Mouse (Mus musculus): ENCODE results near the gene 4930518I15Rik. TPM values are rescaled to one million over a fixed set of nuclear protein-coding genes. Genes with fewer than 3 reads are reported as not detected.
A peak's percentile ranks its signal among the peaks of the same experiment; 100 is the strongest.
"Not testable (repeated sequence)": the region's sequence is repeated elsewhere in the genome, so short reads cannot be mapped to it uniquely, and the experiment has no call there.

The 4930518I15Rik gene
- total RNA-seq, 2 experiments from 2014 or later = 3.4 to 4.7 TPM

DNA sequence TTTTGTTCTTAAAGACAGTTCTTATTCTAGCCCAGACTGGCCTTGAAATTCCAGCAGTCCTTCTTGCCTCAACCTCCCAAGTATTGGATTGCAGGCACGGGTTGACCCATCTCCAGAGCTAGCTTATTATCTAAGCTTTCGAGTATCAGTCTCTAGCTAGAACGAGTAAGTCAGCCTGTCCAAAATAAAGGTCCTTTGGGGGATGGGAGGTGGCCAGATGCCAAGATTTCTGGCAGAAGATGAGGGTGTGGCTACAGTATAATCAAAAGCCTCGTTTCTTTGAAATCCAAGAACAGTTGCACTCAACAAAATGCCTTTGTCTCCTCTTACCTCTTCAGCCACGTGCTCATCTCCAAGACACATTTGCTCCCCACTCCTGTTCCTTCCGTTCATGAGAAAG, 12.8 kb upstream of the 4930518I15Rik start:
- DNase-seq (ENCODE audit: low spot score in 2 of 2) = peak in 1 of 2 experiments; percentile 32
- TF ChIP-seq CTCF (conservative IDR thresholded peaks at IDR 0.05) = no peak
- H3K27ac ChIP-seq = peak overlapping the region; percentile 39; the same call in 1 of the 2 replicates
- no peak overlapping the region for H3K4me3 ChIP-seq

DNA sequence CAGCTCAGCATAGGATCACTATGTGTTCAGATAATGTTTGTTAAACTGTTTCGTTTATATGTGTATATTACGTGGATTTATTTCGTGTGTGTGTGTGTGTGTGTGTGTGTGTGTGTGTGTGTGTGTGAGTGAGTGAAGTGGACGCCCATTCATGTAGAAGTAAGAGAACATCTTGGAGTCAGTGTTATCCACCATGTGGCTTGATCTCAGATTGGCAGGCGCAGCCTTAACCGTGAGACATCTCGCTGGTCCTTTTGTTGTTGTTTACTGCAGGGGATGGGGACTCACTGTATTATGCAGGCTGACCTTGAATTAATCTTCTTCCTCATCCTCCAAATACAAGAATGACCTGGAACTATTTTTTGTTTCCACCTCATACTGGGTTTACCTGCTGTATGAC, 11.8 kb upstream of the 4930518I15Rik start:
- Histone ChIP-seq H3K27ac (peak overlapping the region; percentile 36; the same call in 1 of the 2 replicates), H3K4me3 (no peak overlapping the region)
- no peak for DNase-seq (ENCODE audit: low spot score in 2 of 2)
- no peak for TF ChIP-seq CTCF (conservative IDR thresholded peaks at IDR 0.05)

DNA sequence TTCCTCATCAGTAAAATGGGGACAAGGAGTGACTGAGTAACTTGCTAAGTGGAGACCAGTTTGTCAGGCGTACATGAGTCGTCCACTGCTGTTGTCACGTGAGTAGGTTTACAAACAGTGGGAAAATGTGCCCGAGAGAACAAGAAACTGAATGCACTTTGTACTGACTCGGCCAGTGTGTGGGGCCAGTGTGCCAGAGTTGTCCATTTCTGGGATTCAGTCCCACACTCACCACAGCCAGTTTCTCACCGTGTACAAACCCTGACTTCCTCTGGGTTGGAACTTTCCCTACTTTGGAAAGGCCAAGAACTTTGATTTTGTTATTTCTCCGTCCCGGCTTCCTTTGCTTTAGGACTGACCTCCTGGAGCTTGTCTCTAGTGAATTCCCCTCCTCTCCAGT, 11.2 kb upstream of the 4930518I15Rik start:
- Histone ChIP-seq H3K4me3 (no peak overlapping the region), H3K27ac (peak overlapping the region; percentile 32; the same call in 1 of the 2 replicates)
- peak; percentile 26 for TF ChIP-seq CTCF (conservative IDR thresholded peaks at IDR 0.05)
- peak; percentile 19 to 22 for DNase-seq (ENCODE audit: low spot score in 2 of 2)

DNA sequence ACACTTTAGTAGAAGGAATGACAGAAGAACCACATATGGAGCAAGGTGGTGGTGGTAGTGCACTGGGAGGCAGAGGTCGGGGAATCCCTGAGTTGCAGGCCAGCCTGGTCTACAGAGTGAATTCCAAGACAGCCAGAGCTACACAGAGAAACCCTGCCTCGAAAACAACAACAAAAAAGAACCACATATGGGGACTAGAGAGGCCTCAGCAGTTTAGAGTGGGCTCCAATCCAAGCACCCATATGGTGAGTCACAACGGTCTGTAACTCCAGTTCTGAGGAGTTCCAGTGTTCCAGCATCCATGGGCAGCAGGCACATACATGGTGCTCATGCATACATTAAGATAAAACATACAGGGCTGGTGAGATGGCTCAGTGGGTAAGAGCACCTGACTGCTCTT, 6.7 kb upstream of the 4930518I15Rik start:
- H3K4me3 ChIP-seq = peak overlapping the region; percentile 99
- peak overlapping the region; percentile 93 for H3K27ac ChIP-seq
- TF ChIP-seq CTCF (conservative IDR thresholded peaks at IDR 0.05) = no peak
- no peak for DNase-seq (ENCODE audit: low spot score in 2 of 2)

DNA sequence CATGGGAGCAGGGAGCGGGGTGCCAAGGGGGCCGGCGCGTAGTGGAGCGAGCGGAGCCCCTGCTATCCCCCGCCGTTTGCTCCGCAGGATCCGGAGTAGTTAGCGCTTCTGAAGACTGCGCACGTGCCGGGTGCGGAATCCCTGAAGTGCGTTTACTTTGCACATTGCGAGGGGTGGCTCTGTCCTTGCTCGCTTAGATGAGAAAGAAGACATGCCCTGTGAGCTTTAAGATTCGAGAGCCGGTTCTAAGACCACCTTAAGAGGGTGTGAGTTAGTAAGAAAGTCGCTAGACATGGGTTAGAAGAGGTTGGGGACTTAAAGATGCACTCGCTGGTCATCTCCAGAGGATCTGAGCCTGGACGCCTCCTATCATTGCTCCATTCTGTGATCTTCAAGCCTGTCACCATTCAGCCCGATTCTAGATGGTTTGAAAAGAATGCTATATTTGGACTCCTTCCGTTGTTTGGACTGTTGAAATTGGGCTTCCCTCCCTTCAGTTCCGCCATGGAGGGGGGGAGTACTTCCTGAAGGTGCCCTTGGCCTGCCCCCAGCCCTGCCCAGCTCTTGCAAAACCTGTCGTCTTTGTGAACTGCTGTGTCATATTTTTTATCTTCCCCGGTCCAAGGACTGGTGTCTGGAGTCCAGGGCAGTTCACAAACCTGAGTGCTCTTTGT, 5.9 kb upstream of the 4930518I15Rik start:
- no peak for DNase-seq (ENCODE audit: low spot score in 2 of 2)
- TF ChIP-seq CTCF (conservative IDR thresholded peaks at IDR 0.05) = no peak
- Histone ChIP-seq H3K4me3 (peak overlapping the region; percentile 99), H3K27ac (peak overlapping the region; percentile 93)

DNA sequence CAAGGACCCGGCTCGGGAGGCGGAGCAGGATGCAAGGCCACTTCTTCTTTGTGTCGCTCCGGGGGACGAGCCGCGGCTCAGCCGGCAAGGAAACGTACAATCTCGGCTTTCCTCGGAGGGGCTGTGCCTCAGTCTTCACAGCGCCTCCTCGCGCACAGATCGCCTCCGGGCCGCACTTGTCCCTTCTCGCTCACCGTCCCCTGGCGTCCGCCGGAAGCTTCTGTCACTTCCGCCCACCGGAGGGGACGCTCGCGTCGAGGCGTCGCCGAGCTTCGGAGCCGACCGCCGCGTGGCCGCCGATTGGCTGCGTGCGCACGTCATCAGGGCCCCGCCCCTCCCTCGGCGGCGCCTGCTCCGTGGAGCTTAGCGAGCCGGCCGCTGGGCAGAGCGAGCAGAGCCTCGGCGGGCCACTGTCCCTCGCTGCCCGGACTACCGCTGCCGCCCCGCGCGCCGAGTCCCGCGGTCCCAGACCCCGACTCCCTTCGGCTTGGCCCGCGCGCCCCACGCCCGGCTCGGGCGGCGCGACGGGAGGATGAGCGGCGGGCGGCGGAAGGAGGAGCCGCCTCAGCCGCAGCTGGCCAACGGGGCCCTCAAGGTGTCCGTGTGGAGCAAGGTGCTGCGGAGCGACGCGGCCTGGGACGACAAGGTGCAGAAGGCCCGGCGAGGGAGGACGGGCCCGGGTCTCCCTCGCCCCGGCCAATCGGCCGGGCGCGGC, 5.2 kb upstream of the 4930518I15Rik start, which contains the start of gene Rab5if:
Gene Rab5if, plus strand, starts transcription at position 357 of the 715 bp plus-strand sequence.
- peak; percentile 79 for TF ChIP-seq CTCF (conservative IDR thresholded peaks at IDR 0.05)
- peak; percentile 98 to 99 for DNase-seq (ENCODE audit: low spot score in 2 of 2)
- peak within 1 kb of the TSS; percentile 93 for H3K27ac ChIP-seq
- H3K4me3 ChIP-seq = peak within 1 kb of the TSS; percentile 99

DNA sequence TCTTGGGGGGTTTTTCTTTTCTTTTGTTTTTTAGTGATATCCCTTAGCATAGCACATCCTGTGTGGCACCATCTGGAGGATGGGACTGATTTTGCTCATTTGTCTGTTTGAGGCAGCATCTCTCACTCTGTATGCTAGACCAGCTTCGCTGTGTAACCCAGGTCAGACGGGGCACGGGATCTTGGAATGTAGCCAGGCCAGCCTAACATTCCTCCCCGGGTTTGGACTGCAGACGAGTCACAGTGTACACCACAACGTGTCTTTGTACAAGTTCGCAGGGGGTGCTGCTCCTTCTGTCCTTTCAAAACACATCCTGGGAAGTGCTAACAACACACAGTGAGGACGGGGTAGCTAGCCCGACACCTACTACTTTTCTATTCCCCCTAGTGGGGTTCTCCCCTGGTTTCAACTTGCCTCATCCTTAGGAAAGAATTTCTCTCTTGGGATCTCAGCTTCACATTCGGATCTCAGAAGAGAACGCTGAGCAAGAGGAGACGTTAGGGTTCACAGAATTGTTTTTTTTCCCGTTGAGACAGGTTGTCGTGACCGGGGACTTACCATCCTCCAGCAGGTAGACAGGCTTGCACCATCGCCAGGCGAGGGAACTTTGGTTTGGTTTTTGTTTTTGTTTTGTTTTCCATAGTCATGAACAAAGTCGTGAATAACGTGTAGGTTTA, 4.4 kb upstream of the 4930518I15Rik start:
- no peak for TF ChIP-seq CTCF (conservative IDR thresholded peaks at IDR 0.05)
- DNase-seq (ENCODE audit: low spot score in 2 of 2) = peak in 1 of 2 experiments; percentile 13
- Histone ChIP-seq H3K27ac (peak overlapping the region; percentile 86), H3K4me3 (peak overlapping the region; percentile 99)

DNA sequence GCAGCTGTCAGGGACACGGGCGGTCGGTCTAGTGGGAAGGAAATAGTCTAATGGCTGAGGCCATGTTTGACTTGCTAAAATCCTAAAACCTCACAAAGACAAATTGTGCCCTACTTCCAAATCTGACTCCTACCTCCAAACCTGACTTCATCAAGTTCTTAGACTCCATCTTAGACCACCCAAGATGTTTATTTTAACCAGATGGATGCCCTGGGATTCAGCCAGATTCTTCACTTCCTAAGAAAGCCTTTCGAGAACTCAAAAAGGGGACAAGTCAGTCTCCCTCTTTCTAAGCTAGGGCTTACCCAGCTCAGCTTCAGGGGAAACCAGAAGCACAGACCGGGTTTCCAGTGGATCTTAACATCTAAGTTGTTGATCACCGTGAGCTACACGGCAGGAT, 925 bp upstream of the 4930518I15Rik start:
- Histone ChIP-seq H3K4me3 (no peak overlapping the region), H3K27ac (no peak overlapping the region)
- no peak for TF ChIP-seq CTCF (conservative IDR thresholded peaks at IDR 0.05)
- no peak for DNase-seq (ENCODE audit: low spot score in 2 of 2)

DNA sequence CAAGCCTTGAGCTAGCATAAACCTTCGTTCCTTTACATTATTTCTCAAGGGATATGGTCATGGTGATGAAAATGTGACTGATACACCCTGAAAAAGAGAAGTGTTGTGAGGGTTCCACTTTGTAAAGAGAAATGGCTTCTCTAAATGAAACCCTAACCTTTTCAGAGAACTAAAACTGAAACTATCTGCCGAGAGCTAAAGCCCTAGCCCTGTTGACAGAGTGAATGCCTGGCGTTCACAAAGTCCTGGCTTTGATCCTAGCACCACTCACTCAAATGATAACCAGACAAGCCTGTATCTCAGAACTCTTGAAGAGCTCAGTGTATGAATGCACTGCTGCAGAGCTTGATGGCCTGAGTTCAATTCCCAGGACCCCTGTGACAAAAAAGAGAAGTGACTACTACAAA, 358 bp downstream of the 4930518I15Rik start:
- no peak for DNase-seq (ENCODE audit: low spot score in 2 of 2)
- Histone ChIP-seq H3K27ac (no peak overlapping the region), H3K4me3 (no peak overlapping the region)
- TF ChIP-seq CTCF (conservative IDR thresholded peaks at IDR 0.05) = no peak

DNA sequence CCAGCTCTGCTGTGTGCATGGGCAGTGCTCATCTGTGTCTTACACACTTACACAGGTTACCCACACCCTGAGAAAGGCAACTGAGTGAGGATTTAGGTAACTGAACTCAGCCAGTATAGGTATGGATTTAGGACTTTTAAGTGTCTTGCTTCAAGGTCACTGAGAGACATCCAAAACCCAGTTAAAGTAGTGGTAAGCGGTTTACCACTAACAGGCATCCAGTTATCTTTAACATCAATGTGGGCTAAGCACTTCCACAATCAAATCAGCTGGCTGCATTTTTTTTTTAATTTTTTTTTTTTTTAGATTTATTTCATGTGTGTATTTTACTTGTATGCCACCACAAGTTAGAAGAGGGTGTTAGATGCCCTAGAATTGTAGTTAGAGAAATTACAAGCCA, 1.4 kb downstream of the 4930518I15Rik start:
- H3K4me3 ChIP-seq = no peak overlapping the region
- H3K27ac ChIP-seq = no peak overlapping the region
- TF ChIP-seq CTCF (conservative IDR thresholded peaks at IDR 0.05) = no peak
- no peak for DNase-seq (ENCODE audit: low spot score in 2 of 2)

DNA sequence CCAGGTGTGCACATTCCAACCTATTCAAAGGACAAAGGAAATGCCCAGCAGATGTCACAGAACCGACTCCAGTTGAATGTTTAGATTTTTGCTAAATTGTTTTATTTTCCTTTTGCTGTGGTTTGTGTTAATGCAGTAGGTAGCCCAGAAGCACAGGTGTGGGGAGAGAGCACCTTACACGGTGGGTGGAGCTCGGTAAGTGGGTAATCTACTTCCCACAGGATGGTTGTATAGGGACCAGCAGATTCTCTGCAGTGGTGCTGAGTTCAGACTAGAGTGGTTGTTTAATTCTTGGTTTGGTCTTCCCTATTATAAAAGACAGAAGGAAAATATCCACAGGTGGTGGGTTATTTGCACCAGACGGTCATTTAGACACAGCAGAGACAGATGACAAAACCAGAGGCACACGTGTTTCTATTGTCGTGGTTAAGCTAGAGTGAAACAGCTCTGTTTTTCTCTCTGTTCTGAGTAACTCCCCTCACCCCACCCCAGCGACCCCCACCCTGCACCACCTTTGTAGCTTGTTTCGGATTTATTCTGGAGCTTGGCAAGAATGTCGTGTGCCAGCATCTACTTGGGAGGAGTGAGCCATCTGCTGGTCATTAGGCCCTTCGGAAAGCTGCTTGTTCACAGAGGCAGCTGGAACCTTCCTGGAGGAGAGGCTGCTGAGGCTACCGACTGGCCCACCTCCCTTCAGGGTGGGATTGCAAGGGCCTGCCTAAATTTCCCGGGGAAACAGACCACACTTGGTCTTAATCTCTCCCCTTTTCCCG, 3.6 kb downstream of the 4930518I15Rik start:
- not testable (repeated sequence) for H3K4me3 ChIP-seq, H3K27ac ChIP-seq
- peak; percentile 65 for TF ChIP-seq CTCF (conservative IDR thresholded peaks at IDR 0.05)
- DNase-seq (ENCODE audit: low spot score in 2 of 2) = peak; percentile 31 to 54

DNA sequence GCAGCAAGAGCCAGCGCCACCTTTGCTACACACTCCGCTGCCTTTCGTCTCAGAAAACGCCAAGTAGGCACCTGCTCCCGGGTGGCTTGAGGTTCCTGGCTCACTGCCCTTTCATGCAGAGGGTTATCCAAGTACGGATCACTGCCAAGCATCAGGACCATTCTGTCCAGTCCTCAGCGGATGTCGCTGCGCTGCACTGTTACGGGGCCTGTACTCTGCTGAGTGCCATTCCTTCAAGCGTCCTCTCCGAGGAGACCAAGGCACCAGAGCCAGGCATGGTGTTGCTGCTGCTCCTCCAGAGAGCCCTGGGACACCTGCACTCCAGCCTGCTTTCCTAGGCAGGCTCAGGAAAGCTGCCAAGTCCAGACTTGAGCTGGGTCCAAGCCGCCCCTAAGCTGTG, 4.2 kb downstream of the 4930518I15Rik start:
- not testable (repeated sequence) for H3K4me3 ChIP-seq; H3K27ac ChIP-seq; DNase-seq (ENCODE audit: low spot score in 2 of 2)
